Mouse (Mus musculus): ENCODE data around the gene Sgip1. TPM values are rescaled to one million over a fixed set of nuclear protein-coding genes. Genes with fewer than 3 reads are reported as not detected.

Gene Sgip1
- polyA plus RNA-seq, 1 experiment, result 0.38 TPM

DNA sequence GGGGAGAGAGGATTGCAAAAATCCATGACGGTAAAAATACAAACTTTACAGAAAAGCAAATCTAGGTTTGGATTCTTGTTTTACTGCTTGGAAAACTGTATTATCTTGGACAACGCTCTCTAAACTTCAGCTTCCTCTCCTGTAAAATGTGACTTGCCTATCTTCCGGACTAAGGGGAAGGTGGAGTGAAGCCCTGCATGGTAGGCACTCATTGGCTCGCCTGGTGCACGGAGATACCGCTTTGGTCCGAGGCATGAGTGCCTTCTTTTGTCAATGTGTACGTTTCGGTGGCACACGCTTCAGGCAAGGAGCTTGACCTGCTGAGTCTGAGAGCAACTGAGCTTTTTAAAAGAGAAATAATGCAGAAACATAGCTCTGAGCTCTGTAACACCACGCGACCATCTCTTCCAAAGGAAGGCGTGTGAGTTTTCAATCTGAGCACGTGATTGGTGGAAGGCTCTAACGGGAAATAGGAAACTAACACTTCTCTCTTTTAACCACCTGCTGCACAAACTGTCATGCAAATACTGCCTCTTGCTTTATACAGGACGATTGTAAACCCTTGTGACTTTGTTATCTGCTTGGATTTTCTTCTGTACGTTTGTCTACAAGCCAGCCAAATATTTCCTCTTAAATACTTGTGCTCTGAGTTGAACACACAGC is 214.3 kb downstream of the Sgip1 start:
- no peak for DNase-seq (ENCODE audit: low read depth, low spot score)
- 57% methylated on average over 17 of the region's 17 CpGs for WGBS

DNA sequence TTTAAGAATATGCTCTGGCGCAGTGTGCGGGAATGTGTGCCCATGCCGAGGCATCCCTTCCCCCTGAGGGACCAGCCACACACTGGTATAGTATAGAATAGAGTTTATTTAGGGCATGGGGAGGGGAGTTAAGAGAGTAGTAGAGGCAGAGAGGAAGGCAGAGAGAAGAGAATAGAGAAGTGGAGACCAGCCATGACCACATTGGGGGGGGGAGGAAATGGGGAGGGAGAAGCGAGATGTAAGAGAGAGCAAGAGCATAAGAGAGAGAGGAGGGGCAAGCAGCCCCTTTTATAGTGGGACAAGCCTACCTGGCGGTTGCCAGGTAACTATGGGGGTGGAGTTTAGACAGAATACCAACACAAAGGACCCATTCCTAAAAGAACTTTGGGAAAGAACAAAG is 218.3 kb downstream of the Sgip1 start:
- WGBS, result 71% methylated on average over 5 of the region's 5 CpGs

DNA sequence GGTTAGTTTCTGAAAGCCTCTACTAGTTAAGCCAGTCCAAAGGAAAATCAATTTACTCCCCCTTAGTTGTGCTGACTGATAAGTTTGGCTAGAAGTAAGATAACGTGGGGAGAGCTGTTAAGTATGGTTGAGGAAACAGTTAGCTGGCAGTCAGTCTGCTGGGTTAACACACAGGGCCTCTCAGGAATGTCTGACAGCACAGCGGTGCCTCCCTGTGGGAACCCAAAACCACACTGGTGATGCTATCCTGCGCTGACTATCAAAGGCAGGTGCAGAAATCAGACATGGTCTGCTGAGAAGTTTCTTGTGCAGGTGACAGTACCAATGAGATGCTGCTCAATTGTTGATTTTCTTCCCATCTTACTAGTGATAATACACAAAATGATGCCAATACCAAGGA is 223.1 kb downstream of the Sgip1 start:
- DNase-seq (ENCODE audit: low read depth, low spot score), result no peak
- WGBS, result 57% methylated on average over 3 of the region's 3 CpGs

More for the DNA sequence above, 218.3 kb downstream of the Sgip1 start:
- DNase-seq (ENCODE audit: low read depth, low spot score), result no peak

DNA sequence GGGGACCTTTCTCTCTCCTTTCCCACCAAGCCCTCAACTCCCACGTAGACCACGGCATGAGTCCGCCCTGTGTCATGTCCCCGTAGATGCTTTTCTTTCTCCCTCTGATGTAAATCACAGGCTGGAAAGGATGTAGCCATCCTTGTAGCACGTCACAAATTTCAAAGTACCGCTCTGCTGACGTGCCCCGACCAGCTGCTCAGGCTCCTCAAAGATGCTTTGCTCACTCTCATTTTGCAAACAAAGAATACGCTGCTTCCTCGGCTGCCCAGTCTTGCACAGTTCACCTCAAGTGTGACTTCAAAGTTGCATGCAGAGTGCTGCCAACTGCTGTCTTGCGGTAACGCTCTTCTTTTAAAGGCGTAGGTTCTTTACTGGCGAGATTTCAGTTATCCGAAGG is 226.7 kb downstream of the Sgip1 start:
- 84% methylated on average over 15 of the region's 15 CpGs for WGBS
- DNase-seq (ENCODE audit: low read depth, low spot score), result no peak

DNA sequence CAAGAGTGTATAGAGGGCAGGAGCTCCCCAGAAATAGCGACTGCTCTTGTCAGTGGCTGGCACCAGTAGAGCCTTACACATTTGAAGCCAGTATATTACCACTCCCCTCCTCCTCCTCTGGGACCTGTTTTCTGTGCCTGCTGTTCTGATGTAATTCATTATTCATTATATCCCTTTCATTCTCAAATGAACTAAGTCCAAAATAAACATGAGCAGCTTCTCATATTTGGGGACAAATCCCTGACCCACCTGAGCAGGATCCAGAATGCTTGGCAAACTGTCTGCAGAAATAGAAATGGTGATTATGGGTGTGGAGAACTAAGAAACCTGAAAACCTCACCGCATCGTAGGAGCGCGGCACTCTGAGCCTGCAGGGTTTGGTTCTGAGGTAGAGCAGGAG is 228.5 kb downstream of the Sgip1 start:
- no peak for DNase-seq (ENCODE audit: low read depth, low spot score)
- 88% methylated on average over 5 of the region's 5 CpGs for WGBS

DNA sequence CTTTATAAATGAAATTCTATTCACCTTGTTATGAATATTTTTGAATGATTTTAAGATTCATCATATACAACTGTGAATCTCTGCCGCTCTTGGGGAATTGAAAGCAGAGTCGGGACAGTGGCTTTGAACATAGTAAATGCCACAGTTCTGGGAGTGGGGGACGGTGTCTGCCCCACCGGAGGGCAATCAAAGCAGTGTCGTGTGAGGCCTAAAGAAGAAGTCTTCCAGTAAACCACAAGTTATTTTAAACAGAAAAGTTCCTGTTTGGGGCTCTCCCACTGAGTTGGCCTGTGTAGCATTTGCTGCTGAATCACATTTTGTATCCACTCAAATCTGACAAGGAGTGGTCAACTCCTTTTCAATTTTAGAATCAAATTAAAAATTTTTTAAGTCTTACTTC is 230.1 kb downstream of the Sgip1 start:
- DNase-seq (ENCODE audit: low read depth, low spot score), result no peak
- 67% methylated on average over 5 of the region's 5 CpGs for WGBS

DNA sequence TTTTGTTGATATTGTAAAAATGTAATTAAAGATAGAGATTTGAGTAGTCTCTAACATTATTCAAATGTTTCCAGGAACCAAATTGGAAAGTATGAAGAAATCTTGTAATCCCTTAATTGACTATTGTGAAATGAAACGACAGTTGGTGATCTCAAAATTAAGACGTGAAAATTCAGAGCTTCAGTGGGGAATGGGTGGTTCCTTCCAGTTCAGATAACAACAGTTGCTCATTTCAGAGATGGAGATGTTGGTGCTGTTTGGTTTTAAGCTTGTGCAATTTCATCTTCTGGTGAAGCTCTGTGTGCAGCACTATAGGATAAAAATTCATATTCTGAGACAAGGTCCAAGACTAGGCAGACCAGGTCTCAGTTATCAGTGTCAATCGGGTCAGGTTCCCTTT is 231.0 kb downstream of the Sgip1 start:
- DNase-seq (ENCODE audit: low read depth, low spot score), result no peak

DNA sequence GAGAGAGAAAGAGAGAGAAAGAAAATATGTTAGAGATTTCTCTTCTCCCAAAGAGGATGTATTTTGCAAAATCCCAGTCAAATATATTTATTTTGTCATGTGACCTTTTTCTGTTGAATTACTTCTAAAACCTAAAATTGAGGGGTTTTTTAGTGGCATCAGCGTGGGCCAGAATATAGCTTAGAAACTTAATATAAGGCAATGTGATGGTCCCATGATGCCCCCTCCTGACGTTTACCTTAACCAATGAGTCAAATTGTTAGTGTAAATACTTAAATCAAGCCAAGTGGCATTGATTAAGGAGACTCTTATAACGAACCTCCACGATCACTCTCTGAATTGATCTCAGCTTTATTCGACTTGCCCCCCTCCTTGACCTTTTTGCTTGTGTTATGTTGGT is 233.1 kb downstream of the Sgip1 start:
- DNase-seq (ENCODE audit: low read depth, low spot score), result no peak
- WGBS, result 73% methylated on average over 5 of the region's 5 CpGs

More for the DNA sequence above, 231.0 kb downstream of the Sgip1 start:
- WGBS, result 69% methylated on average over 3 of the region's 3 CpGs

DNA sequence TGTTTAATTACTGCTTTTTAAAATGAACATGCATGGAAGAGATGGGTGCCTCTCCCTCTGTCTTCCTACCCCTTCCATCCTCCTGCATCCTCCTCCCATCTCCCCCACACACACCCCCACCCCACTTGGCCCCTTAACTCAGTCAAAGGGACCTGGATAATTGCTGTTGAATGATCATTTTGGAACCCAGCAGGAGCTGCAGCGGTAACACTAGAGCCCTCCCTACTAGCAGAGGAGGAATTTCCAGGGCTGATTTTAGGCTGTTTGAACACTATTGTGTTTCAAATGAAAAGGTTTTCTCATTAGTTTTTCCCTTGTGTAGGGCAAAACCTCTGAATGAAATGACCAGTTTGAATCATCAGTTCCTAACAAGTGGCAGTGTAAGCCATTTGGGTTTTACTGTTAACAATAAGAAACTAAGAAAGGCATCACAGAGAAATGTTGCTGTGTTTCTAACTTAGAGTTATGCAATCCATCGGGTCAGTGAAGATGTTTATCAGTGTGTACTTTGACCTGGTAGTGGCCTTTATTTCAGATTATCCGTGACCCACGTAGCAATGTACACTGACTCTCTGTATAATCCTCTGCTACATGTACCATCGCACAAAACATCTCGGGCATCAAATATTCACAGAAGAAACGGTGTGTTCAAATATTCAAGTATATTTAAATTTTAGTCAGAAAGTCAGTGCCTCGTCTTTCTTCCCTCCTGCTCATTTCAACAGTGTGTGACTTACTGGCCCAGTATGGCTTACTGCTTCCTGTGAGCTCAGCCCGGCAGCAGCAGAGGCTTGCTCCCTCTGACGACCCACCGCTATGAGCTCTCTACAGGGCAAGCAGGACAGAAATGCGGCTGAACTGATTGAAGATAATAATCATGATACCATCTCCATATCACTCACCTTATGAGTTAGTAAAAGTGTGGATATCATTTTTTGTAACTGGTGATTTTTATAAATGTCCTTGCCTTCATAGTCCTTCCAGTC is 235.5 kb downstream of the Sgip1 start:
- WGBS, result 51% methylated on average over 12 of the region's 12 CpGs
- no peak for DNase-seq (ENCODE audit: low read depth, low spot score)

DNA sequence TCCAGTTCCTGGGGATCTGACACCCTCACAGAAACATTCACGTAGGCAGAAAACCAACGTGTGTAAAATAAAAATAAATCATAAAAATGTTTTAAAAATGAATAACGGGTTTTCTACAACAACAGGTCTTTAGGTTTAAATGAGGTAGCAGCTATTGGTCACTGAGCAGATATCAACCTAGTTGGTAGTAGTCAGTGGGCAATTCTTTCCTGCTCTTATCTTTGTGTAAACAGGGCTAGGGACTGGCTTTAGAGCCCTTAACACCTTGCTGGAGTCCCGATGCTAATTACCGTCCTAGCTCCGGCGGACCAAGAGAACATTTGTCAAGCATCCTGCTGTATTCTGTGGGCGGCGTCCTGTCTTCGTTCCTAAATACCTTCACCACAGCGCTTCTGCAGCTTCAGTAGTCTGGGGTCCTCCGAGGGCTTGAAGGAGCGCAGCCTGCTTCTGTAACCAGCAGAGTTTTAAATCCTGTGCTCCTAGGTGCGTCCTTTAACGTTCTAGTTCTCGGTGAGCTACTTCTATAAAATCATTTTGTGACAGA is 236.8 kb downstream of the Sgip1 start:
- WGBS, result 12% methylated on average over 16 of the region's 16 CpGs
- DNase-seq (ENCODE audit: low read depth, low spot score), result no peak

DNA sequence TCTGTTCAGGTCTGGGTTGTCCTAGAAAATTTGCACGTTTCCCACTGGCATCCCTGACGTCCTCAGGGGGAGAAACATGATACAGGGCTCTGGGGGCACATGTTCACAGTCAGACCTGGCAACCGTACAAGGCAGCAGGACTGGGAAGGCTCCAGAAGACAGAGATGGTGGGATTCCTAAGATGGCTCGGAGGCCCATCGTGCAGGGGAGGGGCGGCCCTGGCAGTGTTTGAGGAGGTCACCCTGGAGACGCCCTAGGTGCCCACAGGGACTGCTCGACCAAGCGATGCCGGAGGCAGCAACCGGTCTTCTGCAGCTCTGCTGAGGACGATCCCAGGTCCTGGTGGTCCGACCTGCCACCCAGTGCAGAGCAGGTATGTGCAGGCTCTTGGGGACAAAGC is 237.3 kb downstream of the Sgip1 start, which contains the start of gene Tctex1d1:
TSS of gene Tctex1d1 (plus strand) at position 167 of the 400 bp plus-strand sequence.
- DNase-seq (ENCODE audit: low read depth, low spot score), result no peak
- 8% methylated on average over 13 of the region's 13 CpGs for WGBS

DNA sequence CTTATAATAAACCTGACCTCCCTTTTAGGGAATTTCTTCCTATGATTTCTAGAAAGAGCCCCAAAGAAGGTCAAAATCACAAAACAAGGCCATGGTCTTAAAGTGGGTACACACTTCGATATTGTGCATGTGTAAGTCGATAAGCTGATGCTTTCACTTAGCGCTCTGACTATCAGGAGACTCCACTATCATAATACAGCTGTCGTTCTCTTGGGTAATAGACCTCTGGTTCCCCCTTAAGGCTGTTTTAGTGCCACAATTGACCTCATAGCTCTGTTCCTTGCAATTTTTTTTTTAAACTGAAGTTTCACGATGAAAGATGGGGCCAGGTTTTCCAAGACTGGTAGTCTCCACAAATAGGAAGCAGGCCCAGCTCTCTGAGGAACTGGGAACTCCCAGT is 238.3 kb downstream of the Sgip1 start:
- no peak for DNase-seq (ENCODE audit: low read depth, low spot score)
- WGBS, result 55% methylated on average over 5 of the region's 5 CpGs

DNA sequence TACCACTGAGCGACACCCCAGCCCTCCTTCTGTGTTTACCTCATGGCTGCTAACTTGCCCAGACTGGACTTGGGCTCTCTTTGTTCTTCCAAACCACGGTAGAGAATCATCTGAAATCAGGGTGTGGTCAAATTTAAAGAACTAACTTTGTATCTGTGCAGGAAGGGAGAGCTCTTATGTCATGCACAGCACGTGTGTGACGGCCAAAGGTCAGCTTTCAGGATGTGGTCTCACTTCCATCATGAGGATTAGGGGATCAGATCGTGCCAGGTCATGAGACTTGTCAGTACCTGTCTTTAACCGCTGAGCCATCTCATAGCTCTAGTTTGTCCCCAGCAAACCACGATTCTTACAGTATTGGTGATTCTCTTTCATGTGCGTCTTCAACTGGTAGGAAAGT is 240.6 kb downstream of the Sgip1 start:
- no peak for DNase-seq (ENCODE audit: low read depth, low spot score)
- WGBS, result 68% methylated on average over 8 of the region's 8 CpGs

DNA sequence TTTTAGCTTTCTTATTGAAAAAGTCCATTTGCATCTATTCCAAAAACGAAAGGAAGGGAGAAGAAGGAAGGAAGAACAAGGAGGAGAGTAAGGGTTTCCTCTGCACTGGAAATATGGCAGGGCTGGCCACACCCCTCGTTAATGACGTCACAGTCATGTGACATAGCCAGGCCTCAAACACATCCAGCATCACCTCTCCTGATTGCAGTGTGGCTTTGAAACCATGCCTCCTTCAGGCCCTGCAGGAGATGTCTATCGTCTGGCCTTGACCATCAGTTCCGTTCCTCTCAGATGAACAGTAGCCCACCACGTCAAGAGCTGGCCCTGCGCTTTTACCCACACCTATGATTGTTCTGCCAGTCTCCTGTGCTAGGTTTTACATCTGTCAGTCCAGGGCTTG is 245.1 kb downstream of the Sgip1 start:
- 68% methylated on average over 7 of the region's 7 CpGs for WGBS
- DNase-seq (ENCODE audit: low read depth, low spot score), result no peak

DNA sequence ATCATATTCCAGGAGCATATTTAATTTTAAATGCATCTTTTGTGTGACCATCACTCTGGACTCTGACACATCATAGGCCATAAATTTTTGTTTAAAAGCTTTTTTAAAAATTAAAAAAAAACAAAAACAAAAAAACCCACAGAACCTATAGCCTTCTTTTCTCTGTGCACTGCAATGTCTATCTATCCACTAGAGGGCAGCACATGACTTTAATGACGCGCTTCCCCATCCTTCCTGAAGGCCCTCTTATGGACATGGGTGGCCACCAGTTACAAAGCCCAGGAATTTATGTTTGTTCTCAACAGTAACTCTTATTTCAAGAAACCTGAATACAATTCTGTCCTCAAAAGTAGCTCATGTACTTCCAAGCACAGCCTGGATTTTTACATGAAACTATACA is 245.8 kb downstream of the Sgip1 start:
- DNase-seq (ENCODE audit: low read depth, low spot score), result peak; percentile 22
- 3% methylated on average over 2 of the region's 2 CpGs for WGBS

DNA sequence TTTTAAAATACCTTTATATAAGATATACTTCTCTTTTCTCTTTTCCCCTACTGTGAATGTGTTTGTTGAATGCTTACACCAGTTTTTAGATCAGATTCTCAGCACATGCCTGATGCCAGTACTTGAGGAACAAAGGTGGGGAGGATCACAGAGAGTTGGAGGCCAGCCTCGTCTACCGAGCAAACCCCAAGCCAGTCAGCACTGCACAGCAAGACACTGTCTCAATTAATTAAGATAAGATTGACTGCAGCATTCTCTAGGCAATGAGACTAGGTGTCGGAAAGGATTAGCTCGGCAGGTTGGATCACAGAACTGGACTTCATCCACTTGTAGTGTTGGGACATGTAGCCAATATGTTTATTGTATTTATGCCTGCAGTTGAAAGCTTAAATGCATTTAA is 246.2 kb downstream of the Sgip1 start:
- no peak for DNase-seq (ENCODE audit: low read depth, low spot score)
- 78% methylated on average over 4 of the region's 4 CpGs for WGBS

DNA sequence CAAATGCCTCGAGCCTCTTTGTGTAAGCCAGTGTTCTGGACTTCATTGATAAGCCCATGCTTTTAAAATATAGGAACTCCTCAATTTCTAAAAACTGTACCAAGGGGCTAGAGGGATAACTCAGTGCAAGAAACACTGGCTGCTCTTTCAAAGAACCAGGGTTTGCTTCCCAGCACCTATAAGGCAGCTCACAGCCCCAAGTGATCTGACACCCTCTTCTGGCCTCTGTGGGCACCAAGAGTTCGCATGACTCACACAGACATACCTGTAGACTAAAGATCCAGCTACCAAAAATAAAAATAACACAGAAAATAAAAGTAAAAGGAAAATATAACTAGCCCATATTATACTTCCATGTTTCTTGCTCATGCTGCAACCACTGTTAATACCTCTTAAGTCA is 246.7 kb downstream of the Sgip1 start:
- DNase-seq (ENCODE audit: low read depth, low spot score), result no peak
- 68% methylated on average over 2 of the region's 2 CpGs for whole genome bisulfite sequencing

DNA sequence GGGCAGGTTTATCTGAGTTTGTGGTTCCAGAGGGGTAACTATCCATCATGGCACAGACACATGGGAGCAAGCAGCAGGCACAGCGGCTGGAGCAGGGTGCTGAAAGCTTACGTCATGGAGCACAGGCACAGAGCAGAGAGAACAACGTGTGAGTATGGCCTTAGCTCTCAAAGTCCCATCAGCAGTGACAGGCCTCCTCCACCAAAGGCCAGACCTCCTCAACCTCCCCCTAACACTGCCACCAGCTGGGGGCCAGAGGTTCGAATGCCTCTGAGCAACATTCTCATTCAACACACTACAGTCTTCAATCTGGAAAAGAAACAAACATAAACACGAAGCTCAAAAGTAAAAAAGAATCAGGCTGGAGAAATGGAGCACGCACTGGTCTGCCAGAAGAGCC is 247.4 kb downstream of the Sgip1 start:
- 79% methylated on average over 6 of the region's 6 CpGs for WGBS
- DNase-seq (ENCODE audit: low read depth, low spot score), result no peak

DNA sequence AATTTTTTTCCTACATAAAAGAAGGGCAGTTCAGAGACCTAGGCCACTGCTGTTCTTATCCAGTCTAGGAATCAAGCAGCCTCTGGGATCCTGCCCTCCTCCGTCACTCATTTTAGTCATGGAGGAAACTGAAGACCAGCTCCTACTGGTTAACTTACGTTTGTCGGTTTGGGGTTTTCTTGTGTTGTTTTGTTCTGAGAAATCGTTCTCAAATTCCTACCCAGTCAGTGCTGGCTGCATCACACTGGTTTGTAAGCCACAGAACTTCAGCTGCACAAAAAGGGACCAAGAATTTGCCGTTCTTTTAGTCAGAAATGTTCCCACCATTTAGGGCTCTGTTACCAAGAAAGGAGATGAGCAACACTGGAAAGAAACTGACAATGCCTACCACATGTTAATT is 248.3 kb downstream of the Sgip1 start:
- DNase-seq (ENCODE audit: low read depth, low spot score), result no peak
- 83% methylated on average over 5 of the region's 5 CpGs for WGBS

DNA sequence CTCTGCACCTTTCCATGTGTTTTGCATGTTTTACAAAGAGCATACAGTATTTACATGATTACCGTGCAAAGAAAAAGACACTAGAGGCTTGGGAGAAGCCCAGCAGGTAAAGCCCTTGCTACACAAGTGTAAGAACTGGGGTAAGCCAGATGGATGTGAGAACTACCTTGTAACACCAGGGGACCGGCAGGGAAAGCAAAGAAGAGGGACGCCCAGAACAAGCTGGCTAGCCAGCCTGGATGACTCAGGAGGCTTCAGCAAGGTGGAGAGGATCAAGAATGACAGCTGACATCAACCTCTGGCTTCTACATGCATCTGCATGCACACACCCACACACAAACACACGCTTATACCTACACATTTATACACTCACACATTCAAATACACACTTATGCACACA is 248.9 kb downstream of the Sgip1 start:
- WGBS, result 70% methylated on average over 4 of the region's 4 CpGs
- DNase-seq (ENCODE audit: low read depth, low spot score), result no peak
